20 mouse cellular contexts compared by ENCODE assay signal in genomic region chr17:73005100-73005499, GRCm38 (mm10).
DNase-seq lines count a peak whose midpoint lies in the region; TF ChIP-seq lines count a peak whose summit lies in the region.
"Had no signal": no experiment of that assay in that cellular context is flagged by ENCODE, and none has a peak within 500 bp of the region (broad histone marks: within the 10 kb centered on the region; RNA-seq: fewer than 3 reads in every experiment).

No protein-coding gene starts in this region.

- DNase-seq in spleen, adult 18-20 months = peak; percentile 33 to 48
- DNase-seq in spleen, postnatal 14 days (ENCODE audit: low spot score in 2 of 2) = no peak
- peak; percentile 87 for DNase-seq in naive thymus-derived CD4-positive, alpha-beta T cell, adult 2 months (ENCODE audit: low read depth)
- DNase-seq in thymus, postnatal 36 days = peak; percentile 34 to 44
- DNase-seq in heart, adult 2 months = no peak
- no peak for DNase-seq in lung, postnatal 25 days (ENCODE audit: low spot score)
- no peak for DNase-seq in cerebellum, adult 2 months
- DNase-seq: adrenal gland, postnatal 25 days; cerebellum, postnatal 25 days; forebrain, postnatal 0 days; gastrocnemius, postnatal 10 days; kidney, postnatal 10 days; left cerebral cortex, postnatal 4 days; right cerebral cortex, postnatal 25 days had no signal

- no peak overlapping the region for H3K9ac ChIP-seq in heart, adult 2 months (ENCODE audit: low read depth, low read length)
- H3K9ac ChIP-seq: forebrain, postnatal 0 days; heart, embryonic 13.5 days; hindbrain, embryonic 12.5 days; lung, embryonic 15.5 days had no signal

- H3K27me3 ChIP-seq in heart, adult 2 months (ENCODE audit: control insufficient read depth, insufficient read depth, low read length) = no peaks in the 10 kb centered on the region
- H3K27me3 ChIP-seq in cerebellum, adult 2 months (ENCODE audit: control insufficient read depth, insufficient read depth, low read length) = no peaks in the 10 kb centered on the region
- H3K27me3 ChIP-seq: CH12.LX; heart, embryonic 13.5 days; hindbrain, embryonic 12.5 days; lung, embryonic 15.5 days had no signal

- no peaks in the 10 kb centered on the region for H3K36me3 ChIP-seq in heart, adult 2 months (ENCODE audit: control insufficient read depth, insufficient read depth, low read length)
- H3K36me3 ChIP-seq: heart, embryonic 13.5 days; hindbrain, embryonic 12.5 days; lung, embryonic 15.5 days had no signal

- no peak overlapping the region for H3K4me3 ChIP-seq in bone marrow, adult 2 months (replicated peaks; ENCODE audit: control insufficient read depth, low read depth, low read length)
- H3K4me3 ChIP-seq in heart, adult 2 months = no peak overlapping the region
- no peak overlapping the region for H3K4me3 ChIP-seq in cerebellum, adult 2 months (replicated peaks; ENCODE audit: insufficient read depth, low read depth, low read length)
- H3K4me3 ChIP-seq: heart, embryonic 13.5 days; hindbrain, embryonic 12.5 days; lung, embryonic 15.5 days had no signal

- no peak for TF ChIP-seq POLR2A in bone marrow, adult 2 months (IDR thresholded peaks at IDR 0.05; ENCODE audit: borderline replicate concordance, control insufficient read depth, low read depth, low read length)
- TF ChIP-seq POLR2A in heart, adult 2 months (IDR thresholded peaks at IDR 0.05; ENCODE audit: insufficient read depth, low read depth, low read length) = no peak
- TF ChIP-seq POLR2A in cerebellum, adult 2 months (IDR thresholded peaks at IDR 0.05; ENCODE audit: borderline replicate concordance, insufficient read depth, low read length) = no peak

- TF ChIP-seq CTCF in bone marrow, adult 2 months (IDR thresholded peaks at IDR 0.05; ENCODE audit: control insufficient read depth, insufficient read depth, low read length) = no peak
- TF ChIP-seq CTCF in heart, adult 2 months (IDR thresholded peaks at IDR 0.05) = no peak
- TF ChIP-seq CTCF in cerebellum, adult 2 months (IDR thresholded peaks at IDR 0.05; ENCODE audit: borderline replicate concordance, insufficient read depth, low read depth, low read length) = no peak

- H3K79me2 ChIP-seq in heart, adult 2 months (replicated peaks; ENCODE audit: control insufficient read depth, insufficient read depth, low read length) = no peaks in the 10 kb centered on the region

- 23% methylated on average over 9 of the region's 9 CpGs for WGBS in bone marrow, adult 2 months
- WGBS in heart, adult 2 months = 66% methylated on average over 9 of the region's 9 CpGs
- WGBS in cerebellum, adult 2 months = 94% methylated on average over 9 of the region's 9 CpGs

- no peak for TF ChIP-seq EP300 in heart, adult 2 months (IDR thresholded peaks at IDR 0.05; ENCODE audit: insufficient read depth, low read depth, low read length)

- peak overlapping the region; percentile 69 for H3K27ac ChIP-seq in bone marrow, adult 2 months (ENCODE audit: control insufficient read depth, insufficient read depth, low read depth, low read length, poor library complexity)
- H3K27ac ChIP-seq in heart, adult 2 months = no peak overlapping the region
- no peak overlapping the region for H3K27ac ChIP-seq in cerebellum, adult 2 months (ENCODE audit: insufficient read depth, low read length)
- H3K27ac ChIP-seq: heart, embryonic 13.5 days; hindbrain, embryonic 12.5 days; lung, embryonic 15.5 days; stomach, postnatal 0 days had no signal

- intact Hi-C loops in heart, adult 2 months (cut with DNase I) = no loop called here

- peaks cover 3% of the 10 kb centered on the region for H3K4me1 ChIP-seq in bone marrow, adult 2 months (ENCODE audit: control insufficient read depth, insufficient read depth, low read length)
- H3K4me1 ChIP-seq in heart, adult 2 months (ENCODE audit: control insufficient read depth, insufficient read depth, low read length) = peaks cover 6% of the 10 kb centered on the region; the same call in 1 of the 2 replicates
- H3K4me1 ChIP-seq in cerebellum, adult 2 months (ENCODE audit: control insufficient read depth, insufficient read depth, low read length) = 0 out of 2 replicates have a peak, but pooled peaks cover 2% of the 10 kb centered on the region
- H3K4me1 ChIP-seq: hindbrain, embryonic 12.5 days had no signal

Comparison
In these comparisons a context has a peak if more than half of its experiments do, and no peak if none do; other contexts are left out.
1. DNase-seq: peak in spleen, adult 18-20 months (2 of 2), naive thymus-derived CD4-positive, alpha-beta T cell, adult 2 months (single experiment) and thymus, postnatal 36 days (2 of 2); none in spleen, postnatal 14 days (0 of 2), heart, adult 2 months (0 of 2), lung, postnatal 25 days (single experiment) and cerebellum, adult 2 months (0 of 2).